ENCODE assay signal across 9 mouse cellular contexts in genomic region chr6:127625135-127625534, GRCm38 (mm10).
A peak's percentile ranks its signal among the peaks of the same experiment; 100 is the strongest.
DNase-seq lines count a peak whose midpoint lies in the region; ATAC-seq and TF ChIP-seq lines count a peak whose summit lies in the region.
"Had no signal": no experiment of that assay in that cellular context is flagged by ENCODE, and none has a peak within 500 bp of the region (broad histone marks: within the 10 kb centered on the region; RNA-seq: fewer than 3 reads in every experiment).

No protein-coding gene starts in this region.

- no peak for ATAC-seq in hindbrain, embryonic 12.5 days (ENCODE audit: low FRiP score)
- no peak for ATAC-seq in embryonic facial prominence, embryonic 14.5 days (ENCODE audit: low read depth)
- ATAC-seq in hindbrain, embryonic 16.5 days, result peak; percentile 40; the same call in 1 of the 2 replicates
- peak; percentile 58 for ATAC-seq in megakaryocyte-erythroid progenitor cell, adult 5-6 weeks (replicated peaks; ENCODE audit: low FRiP score, low TSS enrichment, poor library complexity, severe bottlenecking)
- ATAC-seq in stomach, embryonic 14.5 days (ENCODE audit: insufficient number of reproducible peaks, insufficient read depth, low FRiP score, low read depth), result 0 out of 2 replicates have a peak, but pooled peaks have one; percentile 10

- no peak overlapping the region for H3K4me3 ChIP-seq in hindbrain, embryonic 10.5 days
- no peak overlapping the region for H3K4me3 ChIP-seq in hindbrain, embryonic 12.5 days
- H3K4me3 ChIP-seq in bone marrow, adult 2 months (replicated peaks; ENCODE audit: control insufficient read depth, low read depth, low read length), result no peak overlapping the region
- H3K4me3 ChIP-seq in embryonic facial prominence, embryonic 14.5 days (ENCODE audit: low read depth, low read length), result no peak overlapping the region
- no peak overlapping the region for H3K4me3 ChIP-seq in hindbrain, embryonic 16.5 days (ENCODE audit: low read length)
- no peak overlapping the region for H3K4me3 ChIP-seq in left cerebral cortex, adult 2 months
- no peak overlapping the region for H3K4me3 ChIP-seq in stomach, embryonic 14.5 days (ENCODE audit: low read depth, low read length)
- H3K4me3 ChIP-seq: megakaryocyte, embryonic 14.5 days had no signal

- WGBS in hindbrain, embryonic 10.5 days, result 34% methylated on average over 5 of the region's 5 CpGs
- 30% methylated on average over 5 of the region's 5 CpGs for WGBS in hindbrain, embryonic 12.5 days
- WGBS in bone marrow, adult 2 months, result 37% methylated on average over 5 of the region's 5 CpGs
- WGBS in embryonic facial prominence, embryonic 14.5 days, result 35% methylated on average over 5 of the region's 5 CpGs
- WGBS in hindbrain, embryonic 16.5 days, result 31% methylated on average over 5 of the region's 5 CpGs
- whole genome bisulfite sequencing in stomach, embryonic 14.5 days, result 30% methylated on average over 5 of the region's 5 CpGs

- no peak for TF ChIP-seq POLR2A in bone marrow, adult 2 months (IDR thresholded peaks at IDR 0.05; ENCODE audit: borderline replicate concordance, control insufficient read depth, low read depth, low read length)

- no peak overlapping the region for H3K27ac ChIP-seq in hindbrain, embryonic 10.5 days
- H3K27ac ChIP-seq in hindbrain, embryonic 12.5 days, result no peak overlapping the region
- H3K27ac ChIP-seq in bone marrow, adult 2 months (ENCODE audit: control insufficient read depth, insufficient read depth, low read depth, low read length, poor library complexity), result no peak overlapping the region
- no peak overlapping the region for H3K27ac ChIP-seq in embryonic facial prominence, embryonic 14.5 days (replicated peaks; ENCODE audit: low read depth, low read length)
- no peak overlapping the region for H3K27ac ChIP-seq in hindbrain, embryonic 16.5 days (ENCODE audit: low read depth, low read length)
- H3K27ac ChIP-seq in left cerebral cortex, adult 2 months, result no peak overlapping the region
- H3K27ac ChIP-seq in stomach, embryonic 14.5 days (ENCODE audit: low read length), result no peak overlapping the region

- intact Hi-C loops in left cerebral cortex, adult 2 months (cut with DNase I), result loop anchor here (2.0 to 5.0 kb wide), 2 partner anchors 142 to 297 kb away; no protein-coding TSS in a partner anchor

- 0 out of 2 replicates have a peak, but pooled peaks cover 5% of the 10 kb centered on the region for H3K27me3 ChIP-seq in hindbrain, embryonic 10.5 days (ENCODE audit: insufficient read depth, poor library complexity, severe bottlenecking)
- no peaks in the 10 kb centered on the region for H3K27me3 ChIP-seq in hindbrain, embryonic 12.5 days
- no peaks in the 10 kb centered on the region for H3K27me3 ChIP-seq in embryonic facial prominence, embryonic 14.5 days (replicated peaks; ENCODE audit: control insufficient read depth, insufficient read depth, low read length)
- H3K27me3 ChIP-seq in hindbrain, embryonic 16.5 days (replicated peaks; ENCODE audit: control insufficient read depth, insufficient read depth, low read length), result no peaks in the 10 kb centered on the region
- H3K27me3 ChIP-seq in stomach, embryonic 14.5 days (ENCODE audit: control insufficient read depth, insufficient read depth, low read length), result no peaks in the 10 kb centered on the region
- H3K27me3 ChIP-seq: megakaryocyte, embryonic 14.5 days had no signal

- peaks cover 10% of the 10 kb centered on the region for H3K4me1 ChIP-seq in hindbrain, embryonic 10.5 days (replicated peaks)
- peaks cover 7% of the 10 kb centered on the region for H3K4me1 ChIP-seq in hindbrain, embryonic 12.5 days
- H3K4me1 ChIP-seq in bone marrow, adult 2 months (ENCODE audit: control insufficient read depth, insufficient read depth, low read length), result no peaks in the 10 kb centered on the region
- peaks cover 11% of the 10 kb centered on the region; the same call in 1 of the 2 replicates for H3K4me1 ChIP-seq in embryonic facial prominence, embryonic 14.5 days (ENCODE audit: control insufficient read depth, insufficient read depth, low read length)
- peaks cover 11% of the 10 kb centered on the region for H3K4me1 ChIP-seq in hindbrain, embryonic 16.5 days (ENCODE audit: control insufficient read depth, insufficient read depth, low read depth, low read length)
- peaks cover 5% of the 10 kb centered on the region; the same call in 1 of the 2 replicates for H3K4me1 ChIP-seq in stomach, embryonic 14.5 days (ENCODE audit: control insufficient read depth, insufficient read depth, low read length)

- no peak overlapping the region for H3K9ac ChIP-seq in hindbrain, embryonic 12.5 days
- no peak overlapping the region for H3K9ac ChIP-seq in embryonic facial prominence, embryonic 14.5 days (ENCODE audit: low read depth, low read length)
- H3K9ac ChIP-seq in hindbrain, embryonic 16.5 days (ENCODE audit: low read depth, low read length), result no peak overlapping the region
- no peak overlapping the region for H3K9ac ChIP-seq in stomach, embryonic 14.5 days (replicated peaks; ENCODE audit: low read depth, low read length)

- peak; percentile 49 for TF ChIP-seq CTCF in bone marrow, adult 2 months (IDR thresholded peaks at IDR 0.05; ENCODE audit: control insufficient read depth, insufficient read depth, low read length)
- TF ChIP-seq CTCF in left cerebral cortex, adult 2 months (IDR thresholded peaks at IDR 0.05), result peak; percentile 86

- H3K4me2 ChIP-seq in hindbrain, embryonic 12.5 days (replicated peaks), result no peak overlapping the region
- no peak overlapping the region for H3K4me2 ChIP-seq in embryonic facial prominence, embryonic 14.5 days (ENCODE audit: low read depth, low read length)
- no peak overlapping the region for H3K4me2 ChIP-seq in hindbrain, embryonic 16.5 days (ENCODE audit: low read length)
- H3K4me2 ChIP-seq in stomach, embryonic 14.5 days (replicated peaks; ENCODE audit: low read depth, low read length), result no peak overlapping the region

- no peaks in the 10 kb centered on the region for H3K9me3 ChIP-seq in hindbrain, embryonic 10.5 days
- H3K9me3 ChIP-seq in hindbrain, embryonic 12.5 days (replicated peaks), result no peaks in the 10 kb centered on the region
- H3K9me3 ChIP-seq in embryonic facial prominence, embryonic 14.5 days (ENCODE audit: control insufficient read depth, low read length), result no peaks in the 10 kb centered on the region
- no peaks in the 10 kb centered on the region for H3K9me3 ChIP-seq in hindbrain, embryonic 16.5 days (ENCODE audit: control insufficient read depth, low read length)
- no peaks in the 10 kb centered on the region for H3K9me3 ChIP-seq in stomach, embryonic 14.5 days (ENCODE audit: control insufficient read depth, low read depth, low read length)
- H3K9me3 ChIP-seq: megakaryocyte, embryonic 14.5 days had no signal

- no peaks in the 10 kb centered on the region for H3K36me3 ChIP-seq in hindbrain, embryonic 10.5 days
- no peaks in the 10 kb centered on the region for H3K36me3 ChIP-seq in hindbrain, embryonic 12.5 days
- no peaks in the 10 kb centered on the region for H3K36me3 ChIP-seq in embryonic facial prominence, embryonic 14.5 days (ENCODE audit: control insufficient read depth, insufficient read depth, low read length)
- H3K36me3 ChIP-seq in hindbrain, embryonic 16.5 days (ENCODE audit: control insufficient read depth, insufficient read depth, low read length), result no peaks in the 10 kb centered on the region
- no peaks in the 10 kb centered on the region for H3K36me3 ChIP-seq in stomach, embryonic 14.5 days (ENCODE audit: control insufficient read depth, insufficient read depth, low read length)

- DNase-seq in hindbrain, embryonic 10.5 days (ENCODE audit: low spot score), result peak; percentile 49
- peak; percentile 74 for DNase-seq in embryonic facial prominence, embryonic 14.5 days (ENCODE audit: low spot score)
- DNase-seq in left cerebral cortex, adult 2 months (ENCODE audit: extremely low spot score in 1 of 2, low spot score in 2 of 2), result peak; percentile 66 to 67

Comparison
In these comparisons a context has a peak if more than half of its experiments do, and no peak if none do; other contexts are left out.
1. ATAC-seq: peak in hindbrain, embryonic 16.5 days (single experiment), megakaryocyte-erythroid progenitor cell, adult 5-6 weeks (single experiment) and stomach, embryonic 14.5 days (single experiment); none in hindbrain, embryonic 12.5 days (single experiment) and embryonic facial prominence, embryonic 14.5 days (single experiment).
2. Peak in every context shown above with its lines, with median percentiles within 50 percentile points of each other: DNase-seq.